Mouse (Mus musculus) hindbrain, embryonic 16.5 days (tissue): ENCODE measurements around the gene Fahd1. TPM values are rescaled to one million over a fixed set of nuclear protein-coding genes. Genes with fewer than 3 reads are reported as not detected.

ENCODE experiments used
- ATAC-seq: fragments of 200-750 bp; cut with Nextera tagmentation; 2 replicates; pipeline ENCODE4 v1.8.0; 2017; ENCODE audit warnings: moderate TSS enrichment, moderate library complexity
- H3K27ac ChIP-seq: fragments of 300-500 bp; sonication (generic); 2 replicates; pipeline ENCODE4 v1.5.1; 2014; ENCODE audit warnings: low read depth, mild to moderate bottlenecking, control low read depth, low read length, moderate library complexity
- H3K27me3 ChIP-seq: fragments of 300-500 bp; sonication (generic); replicated peaks from 2 replicates; pipeline ENCODE4 v1.6.1; 2014; ENCODE audit warnings: low read length; ENCODE audit not compliant: control insufficient read depth, insufficient read depth
- H3K36me3 ChIP-seq: fragments of 300-500 bp; sonication (generic); 2 replicates; pipeline ENCODE4 v1.6.1; 2014; ENCODE audit warnings: mild to moderate bottlenecking, low read length, moderate library complexity, mixed read lengths; ENCODE audit not compliant: control insufficient read depth, insufficient read depth
- H3K4me1 ChIP-seq: fragments of 300-500 bp; sonication (generic); 2 replicates; pipeline ENCODE4 v1.6.1; 2014; ENCODE audit warnings: low read depth, low read length; ENCODE audit not compliant: control insufficient read depth, insufficient read depth
- H3K4me2 ChIP-seq: fragments of 300-500 bp; sonication (generic); 2 replicates; pipeline ENCODE4 v1.6.1; 2014; ENCODE audit warnings: mild to moderate bottlenecking, low read length, control low read depth, moderate library complexity
- H3K4me3 ChIP-seq: fragments of 300-500 bp; sonication (generic); 2 replicates; pipeline ENCODE4 v1.5.1; 2014; ENCODE audit warnings: mild to moderate bottlenecking, low read length, control low read depth, moderate library complexity
- H3K9ac ChIP-seq: fragments of 300-500 bp; sonication (generic); 2 replicates; pipeline ENCODE4 v1.6.1; 2014; ENCODE audit warnings: low read depth, mild to moderate bottlenecking, control low read depth, low read length, moderate library complexity
- H3K9me3 ChIP-seq: fragments of 300-500 bp; sonication (generic); 2 replicates; pipeline ENCODE4 v1.6.1; 2014; ENCODE audit warnings: mild to moderate bottlenecking, low read length, moderate library complexity; ENCODE audit not compliant: control insufficient read depth
- WGBS: fragments of 180-500 bp; shearing (Covaris S2); extraction: QIAGEN DNeasy Blood & Tissue Kit; methylation state at CpG from one replicate; pipeline ENCODE4 v1.1.7; 2014; 5-methylcytosine and 5-hydroxymethylcytosine counted together
- polyA plus RNA-seq: library from polyadenylated mRNA; unstranded; fragments of >200 nt; fragmentation: Nextera tagmentation; extraction: Ambion mirVana; gene quantifications from 2 replicates; pipeline ENCODE4 v1.2.1, GENCODE M21; 2015

The Fahd1 gene
- polyA plus RNA-seq, 1 experiment from 2014 or later, result 28.8 TPM

- no peaks in the 10 kb centered on the region for H3K4me1 ChIP-seq
- no peak overlapping the region for H3K4me3 ChIP-seq
- no peak for ATAC-seq
- H3K27ac ChIP-seq, result no peak overlapping the region
- no peaks in the 10 kb centered on the region for H3K36me3 ChIP-seq
- WGBS, result 70% methylated on average over 5 of the region's 5 CpGs
- peaks cover 12% of the 10 kb centered on the region for H3K27me3 ChIP-seq
- no peak overlapping the region for H3K9ac ChIP-seq
- no peaks in the 10 kb centered on the region for H3K9me3 ChIP-seq
- no peak overlapping the region for H3K4me2 ChIP-seq
These were observed 9.8 kb downstream of the Fahd1 start for GRCm38 (mm10) chr17:24840341-24840740.

GRCm38 (mm10) chr17:24839842-24840241 lies 10.3 kb downstream of the Fahd1 start, which contains the start of gene Hagh:
TSS of gene Hagh (plus strand) at chr17:24840143.
- ATAC-seq, result no peak
- Histone ChIP-seq H3K4me1 (no peaks in the 10 kb centered on the region), H3K27me3 (peaks cover 12% of the 10 kb centered on the region), H3K27ac (no peak within 1 kb of the TSS), H3K9ac (no peak within 1 kb of the TSS), H3K9me3 (no peaks in the 10 kb centered on the region), H3K4me2 (no peak within 1 kb of the TSS), H3K4me3 (no peak within 1 kb of the TSS), H3K36me3 (no peaks in the 10 kb centered on the region)
- WGBS, result 77% methylated on average over 8 of the region's 8 CpGs

- no peak for ATAC-seq
- 50% methylated on average over 3 of the region's 3 CpGs for WGBS
- no peaks in the 10 kb centered on the region for H3K36me3 ChIP-seq
- no peak overlapping the region for H3K4me2 ChIP-seq
- no peak overlapping the region for H3K27ac ChIP-seq
- no peaks in the 10 kb centered on the region for H3K4me1 ChIP-seq
- H3K9ac ChIP-seq, result no peak overlapping the region
- no peak overlapping the region for H3K4me3 ChIP-seq
- no peaks in the 10 kb centered on the region for H3K9me3 ChIP-seq
- H3K27me3 ChIP-seq, result peaks cover 3% of the 10 kb centered on the region
These were observed 28.5 kb downstream of the Fahd1 start for GRCm38 (mm10) chr17:24821351-24822280.

GRCm38 (mm10) chr17:24819469-24819868 lies 30.7 kb downstream of the Fahd1 start:
- Histone ChIP-seq H3K9me3 (no peaks in the 10 kb centered on the region), H3K27ac (no peak overlapping the region), H3K9ac (no peak overlapping the region), H3K4me2 (no peak overlapping the region), H3K27me3 (peaks cover 3% of the 10 kb centered on the region), H3K36me3 (no peaks in the 10 kb centered on the region), H3K4me3 (no peak overlapping the region), H3K4me1 (no peaks in the 10 kb centered on the region)
- ATAC-seq, result no peak
- 74% methylated on average over 2 of the region's 2 CpGs for WGBS

- WGBS, result 53% methylated on average over 6 of the region's 6 CpGs
- Histone ChIP-seq H3K4me1 (no peaks in the 10 kb centered on the region), H3K4me3 (no peak overlapping the region), H3K9me3 (no peaks in the 10 kb centered on the region), H3K36me3 (no peaks in the 10 kb centered on the region), H3K27me3 (peaks cover 3% of the 10 kb centered on the region), H3K9ac (no peak overlapping the region), H3K27ac (no peak overlapping the region), H3K4me2 (no peak overlapping the region)
- no peak for ATAC-seq
These were observed 32.0 kb downstream of the Fahd1 start for GRCm38 (mm10) chr17:24818172-24818571.

GRCm38 (mm10) chr17:24817503-24817902 lies 32.7 kb downstream of the Fahd1 start:
- no peaks in the 10 kb centered on the region for H3K4me1 ChIP-seq
- H3K27ac ChIP-seq, result no peak overlapping the region
- no peak for ATAC-seq
- H3K9ac ChIP-seq, result no peak overlapping the region
- no peak overlapping the region for H3K4me3 ChIP-seq
- no peaks in the 10 kb centered on the region for H3K36me3 ChIP-seq
- peaks cover 3% of the 10 kb centered on the region for H3K27me3 ChIP-seq
- no peaks in the 10 kb centered on the region for H3K9me3 ChIP-seq
- no peak overlapping the region for H3K4me2 ChIP-seq
- WGBS, result 33% methylated on average over 1 of the region's 1 CpGs

GRCm38 (mm10) chr17:24815256-24815655 lies 34.9 kb downstream of the Fahd1 start:
- no peak for ATAC-seq
- no peaks in the 10 kb centered on the region for H3K9me3 ChIP-seq
- 82% methylated on average over 5 of the region's 5 CpGs for WGBS
- no peaks in the 10 kb centered on the region for H3K4me1 ChIP-seq
- no peaks in the 10 kb centered on the region for H3K36me3 ChIP-seq
- no peak overlapping the region for H3K4me3 ChIP-seq
- no peak overlapping the region for H3K9ac ChIP-seq
- no peak overlapping the region for H3K4me2 ChIP-seq
- H3K27me3 ChIP-seq, result peaks cover 3% of the 10 kb centered on the region
- H3K27ac ChIP-seq, result no peak overlapping the region

GRCm38 (mm10) chr17:24812215-24812614 lies 37.9 kb downstream of the Fahd1 start:
- Histone ChIP-seq H3K4me2 (no peak overlapping the region), H3K4me1 (no peaks in the 10 kb centered on the region), H3K4me3 (no peak overlapping the region), H3K36me3 (no peaks in the 10 kb centered on the region), H3K27me3 (peaks cover under 1% of the 10 kb centered on the region), H3K27ac (no peak overlapping the region), H3K9ac (no peak overlapping the region), H3K9me3 (no peaks in the 10 kb centered on the region)
- no peak for ATAC-seq
- WGBS, result 35% methylated on average over 2 of the region's 2 CpGs

GRCm38 (mm10) chr17:24811211-24811610 lies 39.0 kb downstream of the Fahd1 start:
- 82% methylated on average over 3 of the region's 3 CpGs for WGBS
- no peaks in the 10 kb centered on the region for H3K4me1 ChIP-seq
- H3K36me3 ChIP-seq, result no peaks in the 10 kb centered on the region
- H3K27me3 ChIP-seq, result peaks cover 7% of the 10 kb centered on the region
- no peak overlapping the region for H3K27ac ChIP-seq
- H3K9ac ChIP-seq, result no peak overlapping the region
- no peak for ATAC-seq
- H3K9me3 ChIP-seq, result no peaks in the 10 kb centered on the region
- no peak overlapping the region for H3K4me2 ChIP-seq
- no peak overlapping the region for H3K4me3 ChIP-seq
